Mouse (Mus musculus) MEL (cell line): Measurements from ENCODE around the gene Abtb1.

Experiments used
- E2F4 ChIP-seq: IDR thresholded peaks from 2 replicates; pipeline ENCODE4 v1.6.1; 2011; ENCODE audit warnings: low read depth, low read length, improper control_type of control experiment, borderline replicate concordance
- EP300 ChIP-seq, 2 experiments: IDR thresholded peaks; 2 replicates each; pipeline ENCODE4 v1.6.1; 2011; ENCODE audit warnings: improper control_type of control experiment in 2 of 2, low read length in 2 of 2, low read depth in 1 of 2, mild to moderate bottlenecking in 1 of 2
- GATA1 ChIP-seq: IDR thresholded peaks from 2 replicates; pipeline ENCODE4 v1.6.1; 2011; ENCODE audit warnings: low read depth, low read length, improper control_type of control experiment
- MYB ChIP-seq: IDR thresholded peaks from 2 replicates; pipeline ENCODE4 v1.6.1; 2011; ENCODE audit warnings: mild to moderate bottlenecking, low read depth, low read length, improper control_type of control experiment
- POLR2A ChIP-seq, 2 experiments: IDR thresholded peaks; 2 replicates each; pipeline ENCODE4 v1.6.1; 2011 to 2012; ENCODE audit warnings: low read length in 2 of 2, mild to moderate bottlenecking in 2 of 2, control low read depth in 1 of 2, improper control_type of control experiment in 1 of 2, low read depth in 1 of 2, moderate library complexity in 1 of 2; ENCODE audit not compliant: control insufficient read depth in 1 of 2, insufficient read depth in 1 of 2, poor library complexity in 1 of 2
- RCOR1 ChIP-seq: IDR thresholded peaks from 2 replicates; pipeline ENCODE4 v1.6.1; 2012; ENCODE audit warnings: low read depth, mild to moderate bottlenecking, inconsistent platforms, low read length, improper control_type of control experiment
- TBP ChIP-seq: IDR thresholded peaks from 2 replicates; pipeline ENCODE4 v1.8.0; 2011; ENCODE audit warnings: low read depth, low read length, improper control_type of control experiment
- USF1 ChIP-seq: IDR thresholded peaks from 2 replicates; pipeline ENCODE4 v1.6.1; 2014; ENCODE audit warnings: low read depth, mild to moderate bottlenecking, inconsistent platforms, low read length, improper control_type of control experiment, moderate library complexity

GRCm38 (mm10) chr6:88843241-88843640, 1.5 kb upstream of the Abtb1 start:
- no peak for TF ChIP-seq POLR2A (IDR thresholded peaks at IDR 0.05; ENCODE audit: control insufficient read depth in 1 of 2, insufficient read depth in 1 of 2, low read depth in 1 of 2, low read length in 2 of 2, poor library complexity in 1 of 2)
- no peak for TF ChIP-seq EP300 (IDR thresholded peaks at IDR 0.05; ENCODE audit: low read depth in 1 of 2, low read length in 2 of 2)
- TF ChIP-seq RCOR1: no peak
- TF ChIP-seq GATA1: no peak
- TF ChIP-seq TBP: no peak
- no peak for TF ChIP-seq USF1
- no peak for TF ChIP-seq MYB
- no peak for TF ChIP-seq E2F4
